Mouse (Mus musculus): ENCODE data around the gene Sfxn5. TPM values are rescaled to one million over a fixed set of nuclear protein-coding genes. Genes with fewer than 3 reads are reported as not detected.
A peak's percentile ranks its signal among the peaks of the same experiment; 100 is the strongest.

Sfxn5 gene
- polyA plus RNA-seq, 1 experiment from 2014 or later, result 8.3 TPM

DNA sequence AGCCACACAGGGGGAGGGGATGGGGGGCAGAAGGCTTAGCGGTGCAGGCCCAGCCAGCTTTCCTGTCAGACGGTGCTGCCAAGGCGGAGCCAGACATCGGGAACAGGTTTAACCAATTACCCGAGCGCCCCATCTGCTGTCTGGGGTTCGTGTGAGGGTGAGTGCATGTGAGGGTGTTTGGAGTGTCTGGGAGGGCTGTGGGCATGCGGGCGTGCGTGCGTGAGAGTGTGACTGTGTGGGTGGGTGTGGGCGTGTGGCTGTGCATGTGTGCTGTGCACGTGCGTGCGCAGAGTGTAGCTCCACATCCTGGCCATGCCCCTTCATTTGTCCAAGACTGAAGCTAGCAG lies 126.3 kb downstream of the Sfxn5 start:
- Histone ChIP-seq H3K4me1 (replicated peaks) (peaks cover 13% of the 10 kb centered on the region), H3K27me3 (peaks cover 69% of the 10 kb centered on the region), H3K9ac (replicated peaks) (peak overlapping the region; percentile 31; the same call in 1 of the 2 replicates), H3K9me3 (no peaks in the 10 kb centered on the region), H3K36me3 (no peaks in the 10 kb centered on the region), H3K27ac (no peak overlapping the region), H3K4me2 (no peak overlapping the region; the same call in 1 of the 2 replicates), H3K4me3 (replicated peaks) (no peak overlapping the region)
- WGBS, result 30% methylated on average over 15 of the region's 15 CpGs
- ATAC-seq (ENCODE audit: insufficient number of reproducible peaks, insufficient read depth, low FRiP score, low TSS enrichment, low read depth), result peak; percentile 66; the same call in 1 of the 2 replicates

DNA sequence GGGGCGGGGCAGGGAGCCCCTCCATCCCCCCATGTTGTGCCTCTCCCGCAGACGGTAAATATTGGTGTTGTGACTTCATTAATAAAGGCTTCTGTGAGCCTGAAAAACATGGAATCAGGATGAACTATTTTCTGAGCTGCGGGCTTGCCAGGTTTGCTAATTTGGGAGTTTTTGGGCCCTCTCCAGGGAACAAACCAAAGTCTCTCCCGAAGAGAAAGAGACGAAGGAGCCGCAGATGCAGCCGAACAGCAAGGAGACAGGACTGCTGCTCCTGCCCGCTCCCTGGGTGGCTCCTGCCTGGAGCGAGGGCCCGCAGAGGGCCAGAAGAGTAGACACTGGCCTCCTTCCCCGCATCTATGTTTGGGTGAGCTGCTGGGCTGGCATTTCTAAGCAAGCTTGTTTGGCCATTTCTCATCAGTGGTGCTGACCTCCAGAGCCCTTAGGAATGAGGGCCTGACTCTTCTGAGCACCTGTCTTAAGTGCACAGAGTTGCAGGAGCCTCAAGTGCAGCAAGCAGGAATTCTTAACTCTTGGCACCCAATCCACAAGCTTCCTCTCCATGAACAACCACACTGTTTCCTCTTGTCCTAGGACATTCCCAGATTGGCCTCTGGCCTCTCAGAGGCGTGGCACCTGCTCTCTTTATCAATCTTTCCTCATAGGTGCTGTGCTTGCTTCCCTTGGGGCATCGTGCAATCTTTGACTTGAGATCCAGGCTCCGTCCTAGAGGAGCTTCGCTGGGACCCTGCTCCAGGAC lies 126.9 kb downstream of the Sfxn5 start:
- 29% methylated on average over 16 of the region's 16 CpGs for WGBS
- H3K9me3 ChIP-seq, result no peaks in the 10 kb centered on the region
- peaks cover 74% of the 10 kb centered on the region for H3K27me3 ChIP-seq
- H3K27ac ChIP-seq, result no peak overlapping the region
- no peak for ATAC-seq (ENCODE audit: insufficient number of reproducible peaks, insufficient read depth, low FRiP score, low TSS enrichment, low read depth)
- no peak overlapping the region for H3K4me2 ChIP-seq
- peak overlapping the region; percentile 31; the same call in 1 of the 2 replicates for H3K9ac ChIP-seq (replicated peaks)
- H3K4me1 ChIP-seq (replicated peaks), result peaks cover 13% of the 10 kb centered on the region
- no peaks in the 10 kb centered on the region for H3K36me3 ChIP-seq
- no peak overlapping the region for H3K4me3 ChIP-seq (replicated peaks)

DNA sequence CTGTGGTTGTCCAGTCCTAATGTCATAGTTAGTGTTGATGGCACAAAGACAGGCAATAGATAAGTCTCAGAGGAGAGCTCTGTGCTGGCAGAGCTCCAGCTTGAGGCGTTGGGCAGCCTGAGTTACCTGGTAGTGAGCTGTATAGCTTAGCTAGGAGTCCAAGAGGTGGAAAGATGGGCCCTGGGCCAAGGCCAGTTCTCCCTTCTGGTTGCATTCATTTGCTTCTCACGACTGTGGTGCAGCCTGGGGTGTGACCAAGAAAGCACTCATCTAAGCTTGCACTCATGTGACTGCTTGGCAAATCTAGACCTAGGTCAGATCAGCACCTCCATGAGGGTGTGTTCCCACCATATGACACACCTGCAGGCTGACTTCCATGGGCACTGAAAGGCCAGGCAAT lies 135.3 kb downstream of the Sfxn5 start:
- Histone ChIP-seq H3K36me3 (no peaks in the 10 kb centered on the region), H3K27me3 (peaks cover 73% of the 10 kb centered on the region), H3K9me3 (no peaks in the 10 kb centered on the region), H3K4me3 (replicated peaks) (no peak overlapping the region), H3K27ac (no peak overlapping the region), H3K4me1 (replicated peaks) (peaks cover 5% of the 10 kb centered on the region), H3K9ac (replicated peaks) (no peak overlapping the region), H3K4me2 (no peak overlapping the region)
- ATAC-seq (ENCODE audit: insufficient number of reproducible peaks, insufficient read depth, low FRiP score, low TSS enrichment, low read depth), result no peak
- 64% methylated on average over 2 of the region's 2 CpGs for WGBS

DNA sequence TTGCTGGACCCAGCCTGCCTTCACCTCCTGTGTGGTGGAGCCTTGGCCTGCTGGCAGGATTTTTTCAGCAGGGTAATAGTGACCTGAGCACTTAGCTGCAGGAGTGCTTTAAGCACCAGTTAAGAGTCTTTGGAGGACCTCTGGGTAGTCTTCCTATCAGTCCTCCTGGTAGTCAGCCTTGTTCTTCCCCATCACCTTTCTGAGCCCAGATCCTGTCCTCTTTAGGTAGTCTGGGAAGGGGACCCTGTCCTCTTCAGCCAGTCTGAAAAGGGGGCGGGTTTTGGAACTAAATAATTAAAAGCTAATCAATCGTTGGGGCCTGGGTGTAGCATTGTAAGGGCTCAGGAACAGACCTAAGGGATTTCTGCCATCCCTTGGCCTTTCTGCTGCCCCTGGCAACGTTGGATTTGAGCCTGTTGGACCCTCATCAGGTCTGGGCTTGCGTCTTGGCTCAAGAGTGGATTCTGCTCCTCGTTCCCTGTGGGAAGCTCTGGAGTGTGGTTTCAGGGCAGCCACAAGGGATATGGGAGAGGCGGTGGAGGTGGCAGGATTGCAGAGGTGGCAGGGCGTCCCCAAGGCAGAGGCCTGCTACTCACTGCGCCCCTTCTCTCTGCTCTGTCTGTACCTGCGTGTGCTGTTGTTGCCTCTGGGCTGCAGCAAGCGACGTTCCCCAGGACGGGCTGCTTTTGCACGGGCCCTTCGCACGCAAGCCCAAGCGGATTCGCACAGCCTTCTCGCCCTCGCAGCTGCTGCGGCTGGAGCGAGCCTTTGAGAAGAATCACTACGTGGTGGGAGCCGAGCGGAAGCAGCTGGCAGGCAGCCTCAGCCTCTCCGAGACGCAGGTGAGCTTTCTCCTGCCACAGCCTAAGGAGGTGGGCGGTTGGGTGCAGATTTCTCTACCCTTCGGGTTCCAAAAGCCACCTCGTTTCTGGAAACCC lies 139.6 kb downstream of the Sfxn5 start:
- H3K36me3 ChIP-seq, result no peaks in the 10 kb centered on the region
- peak overlapping the region; percentile 39 for H3K4me2 ChIP-seq
- 0 out of 2 replicates have a peak overlapping the region, but pooled peaks have one; percentile 31 for H3K9ac ChIP-seq (replicated peaks)
- no peak overlapping the region for H3K27ac ChIP-seq
- no peaks in the 10 kb centered on the region for H3K9me3 ChIP-seq
- WGBS, result 3% methylated on average over 29 of the region's 29 CpGs
- peak overlapping the region; percentile 21 for H3K4me3 ChIP-seq (replicated peaks)
- ATAC-seq (ENCODE audit: insufficient number of reproducible peaks, insufficient read depth, low FRiP score, low TSS enrichment, low read depth), result no peak
- peaks cover 92% of the 10 kb centered on the region for H3K27me3 ChIP-seq
- peaks cover 21% of the 10 kb centered on the region for H3K4me1 ChIP-seq (replicated peaks)

DNA sequence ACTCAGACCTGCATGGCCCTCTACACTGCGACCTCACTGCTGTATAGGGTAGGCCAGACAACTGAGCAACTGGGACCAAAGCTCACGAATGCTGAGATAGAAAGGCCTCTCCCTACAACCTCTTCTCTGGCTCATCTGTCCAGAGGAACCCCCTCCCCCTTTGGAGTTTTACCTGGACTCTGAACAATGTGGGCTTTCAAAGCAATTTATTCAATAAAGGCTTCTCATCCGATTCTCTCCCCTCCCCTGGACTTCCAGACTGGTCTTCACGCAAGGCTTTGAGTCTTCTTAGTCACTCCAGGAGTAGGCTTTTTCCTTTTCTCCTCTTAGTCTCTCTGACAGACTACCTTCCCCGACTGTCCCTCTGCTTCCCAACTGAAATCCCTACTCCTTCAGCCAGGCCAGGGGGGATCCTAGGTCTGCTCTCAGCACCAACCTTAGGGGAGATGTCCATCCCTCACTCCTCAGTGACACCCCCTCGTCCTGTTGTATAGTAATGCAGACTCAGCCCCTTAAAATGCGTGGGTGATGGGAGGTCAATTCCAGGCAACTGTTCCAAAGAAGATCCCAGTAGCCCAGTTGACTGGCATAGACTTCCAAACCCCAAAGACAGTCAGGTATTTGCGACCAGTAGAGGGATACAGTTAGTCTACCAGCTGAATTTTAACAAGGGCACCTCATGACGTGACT lies 141.3 kb downstream of the Sfxn5 start:
- 15% methylated on average over 9 of the region's 9 CpGs for WGBS
- Histone ChIP-seq H3K9ac (replicated peaks) (no peak overlapping the region), H3K27me3 (peaks cover 96% of the 10 kb centered on the region), H3K27ac (no peak overlapping the region), H3K4me3 (replicated peaks) (no peak overlapping the region), H3K4me2 (no peak overlapping the region), H3K9me3 (no peaks in the 10 kb centered on the region), H3K4me1 (replicated peaks) (peaks cover 38% of the 10 kb centered on the region), H3K36me3 (no peaks in the 10 kb centered on the region)
- no peak for ATAC-seq (ENCODE audit: insufficient number of reproducible peaks, insufficient read depth, low FRiP score, low TSS enrichment, low read depth)

DNA sequence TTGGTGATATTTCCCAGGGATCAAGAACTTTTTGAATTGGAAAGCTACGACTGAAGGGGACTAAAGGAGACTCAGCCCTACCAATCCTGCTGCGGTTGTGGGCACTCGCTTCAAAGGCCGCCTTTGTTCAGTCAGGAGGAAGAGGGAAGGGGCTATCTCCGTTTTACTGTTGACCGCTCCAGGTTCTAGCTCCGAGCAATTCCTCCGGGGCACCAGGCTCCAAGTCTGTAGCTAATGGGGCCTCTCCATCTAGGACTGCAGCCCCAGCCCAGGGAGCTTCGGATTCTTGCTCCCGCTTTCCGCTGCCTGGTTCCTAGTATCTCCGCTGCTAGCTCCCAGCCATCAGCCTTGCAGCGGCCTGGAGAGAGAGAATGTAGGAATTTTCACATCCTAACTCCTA lies 142.6 kb downstream of the Sfxn5 start:
- Histone ChIP-seq H3K9ac (replicated peaks) (peak overlapping the region; percentile 45; the same call in 1 of the 2 replicates), H3K36me3 (no peaks in the 10 kb centered on the region), H3K4me1 (replicated peaks) (peaks cover 49% of the 10 kb centered on the region), H3K27me3 (peaks cover 97% of the 10 kb centered on the region), H3K9me3 (no peaks in the 10 kb centered on the region), H3K4me3 (replicated peaks) (peak overlapping the region; percentile 40), H3K27ac (no peak overlapping the region), H3K4me2 (peak overlapping the region; percentile 59)
- 2% methylated on average over 13 of the region's 13 CpGs for WGBS
- no peak for ATAC-seq (ENCODE audit: insufficient number of reproducible peaks, insufficient read depth, low FRiP score, low TSS enrichment, low read depth)

DNA sequence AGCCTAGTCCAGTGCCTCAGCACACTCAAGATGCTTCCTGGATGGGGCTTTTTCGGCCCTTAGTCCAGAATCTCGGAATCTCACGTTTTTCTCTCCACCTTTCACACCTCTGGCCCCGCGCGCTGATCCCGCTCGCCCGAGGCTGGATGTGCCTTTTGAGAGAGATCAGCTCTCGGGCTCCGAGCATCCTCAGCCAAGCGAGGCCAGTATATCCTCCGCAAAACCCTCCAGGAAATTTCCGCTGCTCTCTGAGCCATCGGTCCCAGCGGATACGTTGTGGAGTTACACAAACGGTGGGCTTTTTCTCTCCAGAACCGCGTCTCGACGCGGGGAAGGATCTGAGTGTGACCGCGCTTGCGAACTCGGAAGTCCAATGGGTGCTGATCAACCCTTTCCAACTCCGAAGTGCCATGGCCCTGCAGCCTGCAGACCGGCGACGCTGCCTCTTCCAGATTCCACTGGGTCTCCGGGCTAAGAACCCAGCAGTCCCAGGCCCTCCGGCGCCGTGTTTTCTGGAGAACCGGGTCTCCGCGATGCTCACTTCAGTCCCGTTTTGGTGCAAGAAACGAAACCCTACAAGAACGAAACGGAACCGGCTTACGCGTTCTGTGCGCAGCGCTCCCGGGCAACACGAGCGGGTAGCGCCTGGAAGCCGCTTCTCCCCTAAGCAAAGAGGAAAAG lies 143.2 kb downstream of the Sfxn5 start:
- Histone ChIP-seq H3K4me1 (replicated peaks) (peaks cover 49% of the 10 kb centered on the region), H3K27ac (no peak overlapping the region), H3K4me3 (replicated peaks) (peak overlapping the region; percentile 40), H3K9me3 (no peaks in the 10 kb centered on the region), H3K27me3 (peaks cover 99% of the 10 kb centered on the region), H3K9ac (replicated peaks) (peak overlapping the region; percentile 45), H3K4me2 (peak overlapping the region; percentile 59), H3K36me3 (no peaks in the 10 kb centered on the region)
- under 1% methylated on average over 52 of the region's 52 CpGs for WGBS
- no peak for ATAC-seq (ENCODE audit: insufficient number of reproducible peaks, insufficient read depth, low FRiP score, low TSS enrichment, low read depth)

DNA sequence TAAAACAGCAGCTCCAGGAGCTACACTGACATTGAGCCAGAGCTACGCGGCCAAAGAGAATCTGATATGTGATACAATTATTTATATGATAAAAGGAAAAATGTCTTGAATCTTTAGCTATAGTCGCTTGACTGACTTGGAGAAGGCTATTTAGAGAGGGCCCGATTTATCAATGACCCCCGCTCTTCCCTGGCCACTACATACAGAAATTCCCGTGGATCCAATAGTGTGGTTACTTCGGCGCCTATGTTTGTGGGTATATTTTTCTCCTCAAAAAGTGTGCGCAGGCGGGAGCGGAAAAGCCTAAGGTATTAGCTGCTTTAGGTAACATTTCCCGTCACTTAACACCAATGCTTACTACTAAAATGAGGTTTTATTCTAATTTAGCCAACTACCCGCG lies 143.9 kb downstream of the Sfxn5 start:
- peaks cover 98% of the 10 kb centered on the region for H3K27me3 ChIP-seq
- no peak for ATAC-seq (ENCODE audit: insufficient number of reproducible peaks, insufficient read depth, low FRiP score, low TSS enrichment, low read depth)
- WGBS, result 5% methylated on average over 14 of the region's 14 CpGs
- peak overlapping the region; percentile 59; the same call in 1 of the 2 replicates for H3K4me2 ChIP-seq
- no peak overlapping the region for H3K27ac ChIP-seq
- peak overlapping the region; percentile 40 for H3K4me3 ChIP-seq (replicated peaks)
- H3K9ac ChIP-seq (replicated peaks), result no peak overlapping the region
- H3K9me3 ChIP-seq, result no peaks in the 10 kb centered on the region
- no peaks in the 10 kb centered on the region for H3K36me3 ChIP-seq
- peaks cover 49% of the 10 kb centered on the region for H3K4me1 ChIP-seq (replicated peaks)

DNA sequence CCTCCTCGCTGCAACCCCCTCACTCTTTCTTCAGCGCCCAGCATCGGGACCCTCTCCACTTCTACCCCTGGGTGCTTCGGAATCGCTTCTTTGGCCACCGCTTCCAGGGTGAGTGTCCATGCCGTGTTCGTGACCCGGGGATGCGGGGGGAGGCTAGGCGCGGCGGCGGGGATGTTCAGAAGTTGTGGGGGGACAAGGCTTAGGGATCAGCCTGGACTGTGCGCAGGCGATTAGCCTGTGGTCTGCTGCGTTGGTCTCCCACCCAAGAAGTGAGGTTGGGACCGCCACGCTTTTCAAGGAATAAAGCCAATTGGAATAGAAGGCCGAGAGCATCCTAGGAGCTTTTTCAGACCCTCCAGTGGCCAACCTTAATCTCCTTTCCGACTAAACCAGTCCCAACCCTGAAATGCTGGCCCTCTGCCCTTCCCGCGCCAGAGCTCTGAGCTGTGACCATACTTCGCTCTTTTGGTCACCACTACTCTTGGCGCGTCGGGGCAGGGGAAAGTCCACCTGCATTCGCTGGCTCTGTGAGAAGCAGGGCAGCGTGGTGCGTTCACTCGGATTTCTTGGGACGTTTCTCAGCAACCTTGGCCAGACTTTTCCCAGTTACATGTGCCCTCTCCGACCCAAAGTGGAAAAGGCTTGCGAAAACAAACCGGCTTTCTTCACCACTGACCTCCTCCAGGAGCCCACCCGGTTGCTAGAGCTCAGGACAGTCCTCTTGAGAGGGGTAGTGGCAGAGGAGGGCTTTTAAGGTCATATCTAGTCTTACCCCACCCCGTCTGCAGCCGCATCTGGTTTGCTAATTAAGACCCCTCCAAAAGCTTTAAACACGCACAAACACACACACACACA lies 144.7 kb downstream of the Sfxn5 start:
- WGBS, result 1% methylated on average over 39 of the region's 39 CpGs
- Histone ChIP-seq H3K27me3 (peaks cover 96% of the 10 kb centered on the region), H3K27ac (no peak overlapping the region), H3K4me1 (replicated peaks) (peaks cover 43% of the 10 kb centered on the region), H3K4me2 (peak overlapping the region; percentile 79), H3K9me3 (no peaks in the 10 kb centered on the region), H3K36me3 (no peaks in the 10 kb centered on the region), H3K4me3 (replicated peaks) (peak overlapping the region; percentile 44), H3K9ac (replicated peaks) (peak overlapping the region; percentile 45; the same call in 1 of the 2 replicates)
- no peak for ATAC-seq (ENCODE audit: insufficient number of reproducible peaks, insufficient read depth, low FRiP score, low TSS enrichment, low read depth)

Measured in limb, embryonic 12.5 days (tissue).